Mouse (Mus musculus) megakaryocyte-erythroid progenitor cell, adult 5-6 weeks (primary cell): ENCODE results near the gene Clec5a. TPM values are rescaled to one million over a fixed set of nuclear protein-coding genes. Genes with fewer than 3 reads are reported as not detected.

ENCODE experiments used
- total RNA-seq, 2 experiments: library from RNA; stranded (forward) in 1 of 2; stranded (reverse) in 1 of 2; fragments of 200-1000, 215-1000 nt in 1 of 2; fragments of >200 nt in 1 of 2; fragmentation: Nextera tagmentation in 1 of 2; gene quantifications; 2 replicates each; pipeline ENCODE4 v1.2.3; 2014 to 2017

Clec5a gene
- total RNA-seq, 2 experiments from 2014 or later = 1.8 TPM; not detected in 1

Other genes starting within 250 kb of the Clec5a start
- 3.5 and 7.1 TPM in 2 replicates for gene E330009J07Rik, start 149.7 kb downstream of the Clec5a start, total RNA-seq (2014; fragmentation: Nextera tagmentation)
- gene E330009J07Rik, start 149.7 kb downstream of the Clec5a start, total RNA-seq (2017) = 1.9 and 4.5 TPM in 2 replicates
- gene Wee2, start 146.7 kb downstream of the Clec5a start, total RNA-seq (2014; fragmentation: Nextera tagmentation) = not detected in 2 replicates
- not detected in 2 replicates for gene Wee2, start 146.7 kb downstream of the Clec5a start, total RNA-seq (2017)
- gene Ssbp1, start 114.5 kb downstream of the Clec5a start, total RNA-seq (2014; fragmentation: Nextera tagmentation) = 131 and 201 TPM in 2 replicates
- 118 and 127 TPM in 2 replicates for gene Ssbp1, start 114.5 kb downstream of the Clec5a start, total RNA-seq (2017)
- not detected in 2 replicates for gene Tas2r137, start 94.6 kb downstream of the Clec5a start, total RNA-seq (2014; fragmentation: Nextera tagmentation)
- 1.3 and 3.1 TPM in 2 replicates for gene Tas2r137, start 94.6 kb downstream of the Clec5a start, total RNA-seq (2017)
- not detected in 2 replicates for gene Tas2r108, start 92.3 kb downstream of the Clec5a start, total RNA-seq (2014; fragmentation: Nextera tagmentation)
- not detected in 2 replicates for gene Tas2r108, start 92.3 kb downstream of the Clec5a start, total RNA-seq (2017)
- gene Prss37, start 66.3 kb downstream of the Clec5a start, total RNA-seq (2014; fragmentation: Nextera tagmentation) = not detected in 2 replicates
- not detected in 2 replicates for gene Prss37, start 66.3 kb downstream of the Clec5a start, total RNA-seq (2017)
- gene Olfr461, start 30.8 kb downstream of the Clec5a start, total RNA-seq (2014; fragmentation: Nextera tagmentation) = not detected in 2 replicates
- gene Olfr461, start 30.8 kb downstream of the Clec5a start, total RNA-seq (2017) = not detected in 2 replicates
- not detected in 2 replicates for gene Olfr460, start 16.3 kb downstream of the Clec5a start, total RNA-seq (2014; fragmentation: Nextera tagmentation)
- gene Olfr460, start 16.3 kb downstream of the Clec5a start, total RNA-seq (2017) = not detected in 2 replicates
- not detected in 2 replicates for gene Tas2r138, start 27.5 kb upstream of the Clec5a start, total RNA-seq (2014; fragmentation: Nextera tagmentation)
- gene Tas2r138, start 27.5 kb upstream of the Clec5a start, total RNA-seq (2017) = not detected in 2 replicates
- 1.4 TPM in 1 of 2 replicates, not detected in the other for gene Mgam, start 43.0 kb upstream of the Clec5a start, total RNA-seq (2014; fragmentation: Nextera tagmentation)
- 0.05 TPM in 1 of 2 replicates, not detected in the other for gene Mgam, start 43.0 kb upstream of the Clec5a start, total RNA-seq (2017)